Mouse (Mus musculus) bone marrow, adult 2 months (tissue): ENCODE results near the gene Crocc.

Experiments
- CTCF ChIP-seq: fragments of 200-500 bp; IDR thresholded peaks from 2 replicates; pipeline ENCODE4 v1.5.1; 2011; ENCODE audit warnings: low read length, control low read depth; ENCODE audit not compliant: control insufficient read depth, insufficient read depth
- POLR2A ChIP-seq: fragments of 200-500 bp; IDR thresholded peaks from 2 replicates; pipeline ENCODE4 v1.6.1; 2011; ENCODE audit warnings: low read depth, mild to moderate bottlenecking, control low read depth, low read length, borderline replicate concordance; ENCODE audit not compliant: control insufficient read depth

- TF ChIP-seq CTCF: no peak
- TF ChIP-seq POLR2A: no peak
Measured at GRCm38 (mm10) chr4:141033606-141034549, 26.5 kb downstream of the Crocc start.
